Mouse (Mus musculus): Measurements from ENCODE around the gene Zbtb2. TPM values are rescaled to one million over a fixed set of nuclear protein-coding genes. Genes with fewer than 3 reads are reported as not detected.

Zbtb2 gene
- polyA plus RNA-seq, 2 experiments, result 3.0 to 3.1 TPM

DNA sequence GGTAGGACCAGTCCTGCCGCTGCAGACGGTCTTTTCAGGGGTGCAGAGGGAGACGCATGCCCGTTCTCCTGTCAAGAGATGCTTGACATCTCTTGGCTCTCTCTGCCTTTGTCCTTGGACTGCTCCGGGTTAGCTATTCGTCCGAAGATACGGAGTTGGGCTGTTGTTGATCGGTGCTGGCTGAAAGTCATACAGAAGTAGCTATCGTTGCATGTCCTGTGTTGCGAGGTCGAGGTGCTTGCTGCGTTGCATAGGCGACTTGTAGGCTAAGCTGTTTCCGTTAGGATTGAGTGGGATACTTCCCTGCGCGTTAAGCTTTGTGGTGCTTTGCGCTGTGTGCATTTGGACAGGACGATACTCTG is 457 bp upstream of the Zbtb2 start:
- H3K4me2 ChIP-seq (ENCODE audit: low read depth), result peak overlapping the region; percentile 86
- DNase-seq (ENCODE audit: low read depth in 3 of 3, low spot score in 3 of 3) (no peak), ATAC-seq (ENCODE audit: insufficient read depth) (no peak)
- peak overlapping the region; percentile 88 for H3K9ac ChIP-seq (replicated peaks)
- under 1% methylated on average over 19 of the region's 19 CpGs for whole genome bisulfite sequencing (ENCODE audit: insufficient replicate concordance)
- no peak for TF ChIP-seq EP300 (IDR thresholded peaks at IDR 0.05; ENCODE audit: low read depth)
- no peak for TF ChIP-seq CTCF (IDR thresholded peaks at IDR 0.05; ENCODE audit: low read depth)
- peak overlapping the region; percentile 89 to 96 for H3K4me3 ChIP-seq (ENCODE audit: insufficient read depth in 1 of 2, low read depth in 2 of 2, low read length in 2 of 2)
- H3K36me3 ChIP-seq (replicated peaks; ENCODE audit: control insufficient read depth, insufficient read depth, low read depth), result no peaks in the 10 kb centered on the region
- peak overlapping the region; percentile 5 for H3K27ac ChIP-seq
- no peaks in the 10 kb centered on the region for H3K27me3 ChIP-seq (ENCODE audit: control insufficient read depth, insufficient read depth, low read length)
- H3K4me1 ChIP-seq (replicated peaks; ENCODE audit: control insufficient read depth in 2 of 2, insufficient read depth in 2 of 2, low read length in 1 of 2), result peaks cover 22 to 39% of the 10 kb centered on the region in 2 experiments
- no peaks in the 10 kb centered on the region for H3K9me3 ChIP-seq (ENCODE audit: control insufficient read depth, low read length)

DNA sequence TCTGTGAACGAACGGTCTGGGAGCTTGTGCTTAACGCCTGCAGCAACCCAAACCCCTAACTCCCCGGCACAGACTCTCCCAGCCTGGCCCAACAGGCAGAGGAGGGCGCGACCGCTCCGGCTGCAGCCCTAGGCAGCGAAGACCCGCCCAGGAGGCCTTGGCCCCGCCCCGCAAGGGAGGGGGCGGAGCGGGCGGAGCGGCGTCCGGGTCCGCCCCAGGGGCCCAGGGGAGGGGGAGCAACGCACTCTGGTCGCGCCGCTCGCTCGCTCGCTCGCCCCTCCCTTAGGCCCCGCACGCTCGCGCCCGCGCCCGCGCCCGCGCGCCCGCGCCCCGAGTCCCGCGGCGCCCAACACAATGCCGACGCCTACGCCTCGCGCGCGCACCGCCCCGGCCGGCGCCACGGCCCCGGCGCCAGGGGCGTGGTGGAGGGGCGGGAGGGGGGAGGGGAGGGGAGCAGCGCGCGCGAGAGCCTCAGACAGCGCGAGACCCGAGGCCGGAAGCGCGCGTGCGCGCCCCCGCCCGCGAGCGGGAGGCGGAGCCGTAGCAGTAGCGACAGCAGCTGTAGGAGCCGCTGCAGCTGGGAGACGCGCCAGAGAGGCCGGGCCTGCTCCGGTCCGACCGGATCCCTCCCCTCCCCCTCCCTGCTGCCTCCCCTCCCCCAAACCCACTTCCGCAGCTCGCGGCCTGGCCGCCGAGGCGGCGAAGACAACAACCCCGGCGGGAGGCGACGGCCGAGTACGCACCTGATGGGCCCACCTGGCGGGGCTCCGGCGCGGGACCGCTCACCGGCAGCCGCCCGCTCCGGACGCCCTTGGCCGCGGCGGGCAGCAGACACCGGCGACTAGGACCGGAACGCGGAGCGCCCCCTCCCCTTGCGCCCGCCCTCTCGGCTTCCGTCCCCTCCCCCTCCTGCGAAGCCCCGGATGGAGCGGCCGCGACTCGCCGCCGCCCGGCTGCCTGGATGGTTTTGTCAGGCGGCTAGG is 1.0 kb downstream of the Zbtb2 start:
- Histone ChIP-seq H3K4me3 (ENCODE audit: insufficient read depth in 1 of 2, low read depth in 2 of 2, low read length in 2 of 2) (peak overlapping the region; percentile 89 to 96), H3K9ac (replicated peaks) (peak overlapping the region; percentile 88), H3K4me1 (replicated peaks; ENCODE audit: control insufficient read depth in 2 of 2, insufficient read depth in 2 of 2, low read length in 1 of 2) (peaks cover 26 to 41% of the 10 kb centered on the region in 2 experiments), H3K9me3 (ENCODE audit: control insufficient read depth, low read length) (no peaks in the 10 kb centered on the region), H3K27me3 (ENCODE audit: control insufficient read depth, insufficient read depth, low read length) (no peaks in the 10 kb centered on the region), H3K36me3 (replicated peaks; ENCODE audit: control insufficient read depth, insufficient read depth, low read depth) (no peaks in the 10 kb centered on the region), H3K4me2 (ENCODE audit: low read depth) (peak overlapping the region; percentile 86), H3K27ac (peak overlapping the region; percentile 92)
- WGBS (ENCODE audit: insufficient replicate concordance), result under 1% methylated on average over 100 of the region's 133 CpGs
- TF ChIP-seq EP300 (IDR thresholded peaks at IDR 0.05; ENCODE audit: low read depth) (no peak), CTCF (IDR thresholded peaks at IDR 0.05; ENCODE audit: low read depth) (peak; percentile 38)
- DNase-seq (ENCODE audit: low read depth in 3 of 3, low spot score in 3 of 3) (peak; percentile 86 to 87 (median 86)), ATAC-seq (ENCODE audit: insufficient read depth) (peak; percentile 89)

DNA sequence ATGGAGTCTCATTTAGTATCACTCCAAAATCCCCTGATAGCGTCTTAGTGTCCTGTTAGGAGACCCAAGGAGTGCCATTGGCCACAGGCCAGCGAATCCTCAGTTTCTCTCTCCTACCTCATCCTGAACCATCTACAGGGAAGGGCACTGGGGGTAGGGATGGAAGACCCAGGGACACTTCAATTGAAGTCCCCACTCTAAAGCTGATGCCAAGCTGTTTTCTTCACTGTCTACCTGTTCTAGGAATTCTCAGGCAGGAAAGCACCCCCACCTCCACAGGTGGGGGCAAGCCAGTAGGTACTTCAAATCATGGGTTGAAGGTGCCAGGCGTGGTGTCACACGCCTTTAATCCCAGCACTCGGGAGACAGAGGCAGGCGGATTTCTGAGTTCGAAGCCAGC is 3.7 kb downstream of the Zbtb2 start:
- Histone ChIP-seq H3K27me3 (ENCODE audit: control insufficient read depth, insufficient read depth, low read length) (no peaks in the 10 kb centered on the region), H3K27ac (no peak overlapping the region), H3K9ac (replicated peaks) (no peak overlapping the region), H3K4me1 (replicated peaks; ENCODE audit: control insufficient read depth in 2 of 2, insufficient read depth in 2 of 2, low read length in 1 of 2) (peaks cover 19 to 25% of the 10 kb centered on the region in 2 experiments), H3K4me3 (ENCODE audit: insufficient read depth in 1 of 2, low read depth in 2 of 2, low read length in 2 of 2) (no peak overlapping the region), H3K9me3 (ENCODE audit: control insufficient read depth, low read length) (no peaks in the 10 kb centered on the region), H3K4me2 (ENCODE audit: low read depth) (no peak overlapping the region), H3K36me3 (replicated peaks; ENCODE audit: control insufficient read depth, insufficient read depth, low read depth) (no peaks in the 10 kb centered on the region)
- no peak for TF ChIP-seq CTCF (IDR thresholded peaks at IDR 0.05; ENCODE audit: low read depth)
- TF ChIP-seq EP300 (IDR thresholded peaks at IDR 0.05; ENCODE audit: low read depth), result no peak
- 78% methylated on average over 7 of the region's 7 CpGs for WGBS (ENCODE audit: insufficient replicate concordance)
- no peak for DNase-seq (ENCODE audit: low read depth in 3 of 3, low spot score in 3 of 3)
- no peak for ATAC-seq (ENCODE audit: insufficient read depth)

DNA sequence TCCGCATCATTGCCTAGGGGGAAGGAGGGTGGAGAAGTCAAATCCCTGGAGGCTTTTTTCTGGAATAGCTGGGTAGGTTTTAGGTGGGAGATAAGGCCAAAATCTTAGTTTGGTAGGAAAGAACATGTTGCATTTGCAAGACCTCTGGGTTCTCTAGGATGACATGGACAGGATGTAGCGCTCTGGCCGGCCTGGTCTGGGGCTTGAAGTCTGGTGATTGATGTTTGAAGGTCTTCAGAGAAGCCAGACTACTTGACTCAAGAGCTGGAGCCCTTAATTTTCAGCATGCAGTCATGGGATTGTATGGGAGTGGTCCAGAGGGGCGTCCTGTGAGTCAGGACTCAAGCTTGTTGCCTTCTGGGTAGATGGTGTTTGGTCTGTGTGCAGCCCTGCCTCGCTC is 7.2 kb downstream of the Zbtb2 start:
- DNase-seq (ENCODE audit: low read depth in 3 of 3, low spot score in 3 of 3) (no peak), ATAC-seq (ENCODE audit: insufficient read depth) (no peak)
- no peak for TF ChIP-seq EP300 (IDR thresholded peaks at IDR 0.05; ENCODE audit: low read depth)
- no peak for TF ChIP-seq CTCF (IDR thresholded peaks at IDR 0.05; ENCODE audit: low read depth)
- no peaks in the 10 kb centered on the region for H3K9me3 ChIP-seq (ENCODE audit: control insufficient read depth, low read length)
- no peak overlapping the region for H3K9ac ChIP-seq (replicated peaks)
- no peaks in the 10 kb centered on the region for H3K27me3 ChIP-seq (ENCODE audit: control insufficient read depth, insufficient read depth, low read length)
- WGBS (ENCODE audit: insufficient replicate concordance), result 68% methylated on average over 5 of the region's 5 CpGs
- H3K4me1 ChIP-seq (replicated peaks; ENCODE audit: control insufficient read depth in 2 of 2, insufficient read depth in 2 of 2, low read length in 1 of 2), result peaks cover 12 to 15% of the 10 kb centered on the region in 2 experiments
- no peak overlapping the region for H3K4me2 ChIP-seq (ENCODE audit: low read depth)
- H3K27ac ChIP-seq, result no peak overlapping the region
- no peak overlapping the region for H3K4me3 ChIP-seq (ENCODE audit: insufficient read depth in 1 of 2, low read depth in 2 of 2, low read length in 2 of 2)
- no peaks in the 10 kb centered on the region for H3K36me3 ChIP-seq (replicated peaks; ENCODE audit: control insufficient read depth, insufficient read depth, low read depth)

DNA sequence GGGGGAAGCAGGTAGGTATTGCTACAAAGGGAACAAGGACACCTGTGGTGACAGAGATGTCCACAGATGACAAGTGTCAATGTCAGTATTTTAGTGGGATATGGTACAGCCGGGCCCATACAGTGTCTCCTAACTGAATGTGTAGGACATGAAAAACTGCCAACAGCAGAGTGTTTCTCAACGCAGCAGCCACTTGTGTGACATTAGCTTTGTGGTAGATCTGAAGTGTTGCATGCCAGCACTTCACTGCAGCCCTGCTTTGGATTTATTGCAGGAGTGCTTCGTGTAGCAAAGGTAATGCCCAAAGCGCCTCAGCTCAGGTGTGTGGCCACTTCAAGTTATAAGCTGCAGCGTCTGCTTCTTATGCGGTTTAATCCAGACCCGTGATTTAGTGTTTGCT is 11.0 kb downstream of the Zbtb2 start:
- ATAC-seq (ENCODE audit: insufficient read depth), result no peak
- DNase-seq (ENCODE audit: low read depth in 3 of 3, low spot score in 3 of 3), result no peak

More for the DNA sequence above, 11.0 kb downstream of the Zbtb2 start:
- WGBS (ENCODE audit: insufficient replicate concordance), result 79% methylated on average over 7 of the region's 7 CpGs
- H3K27ac ChIP-seq, result no peak overlapping the region
- H3K4me1 ChIP-seq (replicated peaks; ENCODE audit: control insufficient read depth in 2 of 2, insufficient read depth in 2 of 2, low read length in 1 of 2), result no peaks in the 10 kb centered on the region; a peak in 1 of 4 replicates
- no peak for TF ChIP-seq EP300 (IDR thresholded peaks at IDR 0.05; ENCODE audit: low read depth)
- TF ChIP-seq CTCF (IDR thresholded peaks at IDR 0.05; ENCODE audit: low read depth), result no peak
- no peak overlapping the region for H3K4me2 ChIP-seq (ENCODE audit: low read depth)
- H3K36me3 ChIP-seq (replicated peaks; ENCODE audit: control insufficient read depth, insufficient read depth, low read depth), result peaks cover 3% of the 10 kb centered on the region; the same call in 1 of the 2 replicates
- H3K9ac ChIP-seq (replicated peaks), result no peak overlapping the region
- no peaks in the 10 kb centered on the region for H3K9me3 ChIP-seq (ENCODE audit: control insufficient read depth, low read length)
- no peak overlapping the region for H3K4me3 ChIP-seq (ENCODE audit: insufficient read depth in 1 of 2, low read depth in 2 of 2, low read length in 2 of 2)
- H3K27me3 ChIP-seq (ENCODE audit: control insufficient read depth, insufficient read depth, low read length), result no peaks in the 10 kb centered on the region
